ENCODE assay signal across 15 mouse cellular contexts in genomic region chrX:77812031-77812430, GRCm38 (mm10). TPM values are rescaled to one million over a fixed set of nuclear protein-coding genes. Genes with fewer than 3 reads are reported as not detected.
A peak's percentile ranks its signal among the peaks of the same experiment; 100 is the strongest.
DNase-seq lines count a peak whose midpoint lies in the region; ATAC-seq and TF ChIP-seq lines count a peak whose summit lies in the region.
"Had no signal": no experiment of that assay in that cellular context is flagged by ENCODE, and none has a peak within 500 bp of the region (broad histone marks: within the 10 kb centered on the region; RNA-seq: fewer than 3 reads in every experiment).

No protein-coding gene starts in this region.

- CTCF ChIA-PET in Patski (lab: Charles Lee): no interaction called here

- intact Hi-C loops in left cerebral cortex, postnatal 25 days (cut with DNase I): loop anchor here (5.0 kb wide), 2 partner anchors 140 to 610 kb away; no protein-coding TSS in a partner anchor
- intact Hi-C loops in left cerebral cortex, postnatal 36 days (cut with DNase I): loop anchor here (10.0 kb wide), 1 partner anchor 613 kb away; no protein-coding TSS in a partner anchor

- in situ Hi-C loops in Patski (cut with MboI; ENCODE audit: low pct_unique_long_range_greater_than_20kb): loop anchor here (10.0 kb wide), 1 partner anchor 613 kb away; no protein-coding TSS in a partner anchor

- TF ChIP-seq CTCF in Patski (IDR thresholded peaks at IDR 0.05): peak; percentile 40

- no peak for ATAC-seq in Patski
- ATAC-seq: intestine, embryonic 15.5 days had no signal

- H3K27me3 ChIP-seq in Patski: no peaks in the 10 kb centered on the region
- H3K27me3 ChIP-seq: intestine, embryonic 15.5 days; lung, embryonic 15.5 days; stomach, embryonic 15.5 days had no signal

- POLR2A ChIA-PET in Patski (lab: Charles Lee): no interaction called here

- DNase-seq in embryo, embryonic 10 days (ENCODE audit: low spot score): peak; percentile 8
- DNase-seq in embryo, embryonic 11 days: no peak
- peak; percentile 14 to 47 for DNase-seq in left cerebral cortex, postnatal 25 days (ENCODE audit: low spot score in 2 of 2)
- DNase-seq in left cerebral cortex, postnatal 36 days (ENCODE audit: low spot score in 2 of 2): no peak
- no peak for DNase-seq in Patski (ENCODE audit: low read depth, low spot score)
- DNase-seq in forelimb bud, embryonic 11.5 days (ENCODE audit: low read depth, low spot score): peak; percentile 5
- DNase-seq in thymus, postnatal 36 days: no peak
- DNase-seq in urinary bladder, postnatal 10 days (ENCODE audit: low spot score): no peak

RNA-seq across cellular contexts. Expression of gene Prkx, which starts 16.0 kb away (rescaled TPM):
- total RNA-seq in left cerebral cortex, postnatal 25 days (2021): 10 to 100 TPM in 1 of 2 experiments, 1 to 10 TPM in 1; 8.7 to 10.5 TPM
- 10 to 100 TPM in 1 of 2 experiments, 1 to 10 TPM in 1; 8.5 to 10.1 TPM for total RNA-seq in left cerebral cortex, postnatal 36 days (2021)
- polyA plus RNA-seq in Patski (2021): 45.4 TPM

RNA-seq across cellular contexts. Expression of gene Pbsn, which starts 41.4 kb away (rescaled TPM):
- total RNA-seq in left cerebral cortex, postnatal 25 days (2021): not detected
- total RNA-seq in left cerebral cortex, postnatal 36 days (2021): not detected
- not detected for polyA plus RNA-seq in Patski (2021)
- total RNA-seq: layer of hippocampus, postnatal 36 days; monocyte, adult 5-6 weeks had no signal
- polyA plus RNA-seq: embryonic facial prominence, embryonic 14.5 days; heart, embryonic 16.5 days; intestine, embryonic 15.5 days; lung, embryonic 15.5 days; stomach, embryonic 15.5 days had no signal

RNA-seq across cellular contexts. Expression of gene Gm14744, which starts 52.5 kb away (rescaled TPM):
- not detected for total RNA-seq in left cerebral cortex, postnatal 25 days (2021)
- total RNA-seq in left cerebral cortex, postnatal 36 days (2021): not detected
- not detected for polyA plus RNA-seq in Patski (2021)
- total RNA-seq: layer of hippocampus, postnatal 36 days; monocyte, adult 5-6 weeks had no signal
- polyA plus RNA-seq: embryonic facial prominence, embryonic 14.5 days; heart, embryonic 16.5 days; intestine, embryonic 15.5 days; lung, embryonic 15.5 days; stomach, embryonic 15.5 days had no signal

Comparison
In these comparisons a context has a peak if more than half of its experiments do, and no peak if none do; other contexts are left out.
1. DNase-seq: peak in embryo, embryonic 10 days (single experiment), left cerebral cortex, postnatal 25 days (2 of 2) and forelimb bud, embryonic 11.5 days (single experiment); none in embryo, embryonic 11 days (single experiment), left cerebral cortex, postnatal 36 days (0 of 2), Patski (single experiment), thymus, postnatal 36 days (0 of 2) and urinary bladder, postnatal 10 days (single experiment).